Mouse (Mus musculus) midbrain, postnatal 0 days (tissue): ENCODE results near the gene Csnk2a1. TPM values are rescaled to one million over a fixed set of nuclear protein-coding genes. Genes with fewer than 3 reads are reported as not detected.

ENCODE experiments used
- ATAC-seq: fragments of 200-750 bp; cut with Nextera tagmentation; 2 replicates; pipeline ENCODE4 v1.8.0; 2017; ENCODE audit warnings: moderate number of reproducible peaks, mild to moderate bottlenecking, moderate TSS enrichment, moderate library complexity; ENCODE audit not compliant: low FRiP score
- DNase-seq: peaks from one replicate; pipeline ENCODE4 v3.0.0-alpha.2; 2015; ENCODE audit warnings: low spot score
- H3K27ac ChIP-seq: fragments of 300-500 bp; sonication (generic); 2 replicates; pipeline ENCODE4 v1.5.1; 2014; ENCODE audit warnings: low read depth, mild to moderate bottlenecking, low read length, mixed read lengths
- H3K27me3 ChIP-seq: fragments of 300-500 bp; sonication (generic); 2 replicates; pipeline ENCODE4 v1.6.1; 2014; ENCODE audit warnings: low read length, control low read depth, mixed read lengths; ENCODE audit not compliant: insufficient read depth
- H3K36me3 ChIP-seq: fragments of 300-500 bp; sonication (generic); 2 replicates; pipeline ENCODE4 v1.6.1; 2014; ENCODE audit warnings: low read length, control low read depth, mixed read lengths; ENCODE audit not compliant: insufficient read depth
- H3K4me1 ChIP-seq: fragments of 300-500 bp; sonication (generic); 2 replicates; pipeline ENCODE4 v1.6.1; 2014; ENCODE audit warnings: mild to moderate bottlenecking, control low read depth, antibody characterized with exemption, low read length, mixed read lengths; ENCODE audit not compliant: insufficient read depth
- H3K4me2 ChIP-seq: fragments of 300-500 bp; sonication (generic); 2 replicates; pipeline ENCODE4 v1.6.1; 2014; ENCODE audit warnings: low read depth, mild to moderate bottlenecking, low read length, mixed read lengths; ENCODE audit not compliant: poor library complexity, severe bottlenecking
- H3K4me3 ChIP-seq: fragments of 300-500 bp; sonication (generic); 2 replicates; pipeline ENCODE4 v1.5.1; 2014; ENCODE audit warnings: low read depth, mild to moderate bottlenecking, low read length, moderate library complexity
- H3K9ac ChIP-seq: fragments of 300-500 bp; sonication (generic); replicated peaks from 2 replicates; pipeline ENCODE4 v1.6.1; 2014; ENCODE audit warnings: mild to moderate bottlenecking, low read length, moderate library complexity, mixed read lengths; ENCODE audit not compliant: poor library complexity, severe bottlenecking
- H3K9me3 ChIP-seq: fragments of 300-500 bp; sonication (generic); 2 replicates; pipeline ENCODE4 v1.6.1; 2016; ENCODE audit warnings: low read length, control low read depth
- CTCF ChIP-seq: IDR thresholded peaks from 2 replicates; pipeline ENCODE4 v1.5.1; 2016; ENCODE audit warnings: antibody characterized with exemption, mild to moderate bottlenecking
- WGBS: fragments of 180-500 bp; shearing (Covaris S2); extraction: QIAGEN DNeasy Blood & Tissue Kit; methylation state at CpG from one replicate; pipeline ENCODE4 v1.1.7; 2014; 5-methylcytosine and 5-hydroxymethylcytosine counted together
- polyA plus RNA-seq: library from polyadenylated mRNA; unstranded; fragments of >200 nt; fragmentation: Nextera tagmentation; extraction: Ambion mirVana; gene quantifications from 2 replicates; pipeline ENCODE4 v1.2.1, GENCODE M21; 2015
- total RNA-seq: library from RNA; depleted of rRNA; stranded (reverse); fragments of >200 nt; gene quantifications from 2 replicates; pipeline ENCODE4 v1.2.3, GENCODE M21; 2014

The Csnk2a1 gene
- total and polyA plus RNA-seq, 2 experiments from 2014 or later, result 106 to 161 TPM

DNA sequence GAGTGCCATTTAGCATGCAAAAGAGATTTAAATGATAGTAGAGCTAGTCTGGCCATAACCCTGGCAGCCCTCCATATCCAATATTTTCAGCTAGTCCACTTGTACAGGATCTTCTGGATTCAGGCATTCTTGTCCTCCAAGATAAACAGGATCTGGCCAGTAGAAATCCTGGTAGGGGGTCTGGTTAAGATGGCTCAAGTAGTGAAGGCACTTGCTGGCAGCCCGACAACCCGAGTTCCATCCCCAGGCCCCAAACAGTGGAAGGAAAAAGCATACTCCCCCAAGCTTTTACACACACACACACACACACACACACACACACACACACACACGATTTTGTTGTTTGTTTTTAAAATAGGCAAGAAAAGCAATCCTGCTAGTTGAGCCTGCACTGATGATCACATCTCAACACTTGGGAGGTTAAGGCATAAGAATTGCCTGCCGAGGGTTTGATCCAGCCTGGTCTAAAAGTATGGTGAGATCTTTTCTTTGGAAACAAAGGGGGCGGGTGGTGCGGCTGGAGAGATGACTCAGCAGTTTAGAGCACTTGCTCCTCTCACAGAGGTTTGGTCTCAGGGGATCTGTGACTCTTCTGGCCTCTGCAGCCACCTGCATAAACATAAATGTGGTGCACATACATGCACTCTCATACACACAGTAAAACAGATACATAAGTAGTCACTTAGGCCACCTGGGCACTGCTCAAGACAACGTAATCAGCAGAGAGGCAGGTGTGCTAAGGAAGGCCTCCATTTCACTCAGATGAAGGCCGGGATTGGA lies 2.9 kb upstream of the Csnk2a1 start:
- Histone ChIP-seq H3K9me3 (no peaks in the 10 kb centered on the region), H3K27me3 (no peaks in the 10 kb centered on the region), H3K4me1 (peaks cover 7% of the 10 kb centered on the region; the same call in 1 of the 2 replicates), H3K4me2 (no peak overlapping the region), H3K27ac (no peak overlapping the region), H3K4me3 (no peak overlapping the region), H3K36me3 (no peaks in the 10 kb centered on the region), H3K9ac (no peak overlapping the region)
- WGBS, result 63% methylated on average over 8 of the region's 8 CpGs
- DNase-seq (no peak), ATAC-seq (no peak)
- TF ChIP-seq CTCF, result no peak

DNA sequence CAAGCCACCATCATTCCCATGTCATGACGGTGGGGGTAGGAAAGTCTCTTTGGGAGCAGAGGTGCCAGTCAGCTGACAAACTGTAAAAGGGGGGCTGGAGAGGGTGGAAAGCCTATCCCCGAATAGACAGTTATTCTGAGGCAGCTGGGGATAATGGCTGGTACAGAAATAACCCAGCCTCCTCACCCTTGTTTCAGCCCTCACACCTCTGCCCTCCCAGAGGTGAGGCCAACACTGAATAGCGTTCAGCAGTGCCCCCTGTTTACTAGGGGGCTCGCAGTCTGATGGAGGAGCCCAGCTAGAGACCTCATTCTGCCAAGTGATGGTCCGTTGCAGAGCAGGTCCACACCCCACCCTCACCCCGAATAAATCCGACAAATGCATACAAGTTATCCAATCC lies 1.1 kb upstream of the Csnk2a1 start:
- Histone ChIP-seq H3K4me3 (no peak overlapping the region), H3K36me3 (no peaks in the 10 kb centered on the region), H3K9me3 (no peaks in the 10 kb centered on the region), H3K4me2 (no peak overlapping the region), H3K27me3 (no peaks in the 10 kb centered on the region), H3K4me1 (peaks cover 7% of the 10 kb centered on the region; the same call in 1 of the 2 replicates), H3K9ac (no peak overlapping the region), H3K27ac (peak overlapping the region; percentile 98; the same call in 1 of the 2 replicates)
- TF ChIP-seq CTCF, result no peak
- no peak for ATAC-seq
- no peak for DNase-seq
- 77% methylated on average over 7 of the region's 7 CpGs for WGBS

DNA sequence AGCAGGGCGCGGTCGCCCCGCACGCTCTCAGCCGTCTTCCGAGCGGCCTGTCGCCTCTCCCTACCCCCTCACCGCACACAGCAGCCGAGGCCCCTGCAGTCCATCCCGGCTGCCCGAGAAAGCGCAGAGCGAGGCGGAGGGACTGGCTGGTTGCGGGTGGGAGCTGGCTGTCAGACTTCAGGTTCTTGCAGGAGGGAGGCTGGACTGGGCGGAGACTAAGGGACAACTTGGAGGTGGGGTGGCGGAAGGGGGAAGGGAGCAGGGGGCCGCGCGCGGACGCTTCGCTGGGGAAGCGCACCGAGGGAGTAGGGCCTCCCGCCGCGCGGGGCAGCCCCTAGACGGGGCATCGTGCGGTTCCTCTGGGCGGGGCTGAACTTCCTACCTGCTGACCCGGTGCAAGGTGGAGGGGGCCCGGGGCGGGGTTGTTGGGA lies 427 bp downstream of the Csnk2a1 start:
- no peak for TF ChIP-seq CTCF
- DNase-seq (peak; percentile 53), ATAC-seq (peak; percentile 79)
- Histone ChIP-seq H3K4me1 (peaks cover 7% of the 10 kb centered on the region; the same call in 1 of the 2 replicates), H3K4me3 (peak overlapping the region; percentile 97), H3K36me3 (no peaks in the 10 kb centered on the region), H3K27me3 (no peaks in the 10 kb centered on the region), H3K9me3 (no peaks in the 10 kb centered on the region), H3K9ac (peak overlapping the region; percentile 95), H3K4me2 (peak overlapping the region; percentile 66), H3K27ac (peak overlapping the region; percentile 98)
- under 1% methylated on average over 32 of the region's 38 CpGs for WGBS

DNA sequence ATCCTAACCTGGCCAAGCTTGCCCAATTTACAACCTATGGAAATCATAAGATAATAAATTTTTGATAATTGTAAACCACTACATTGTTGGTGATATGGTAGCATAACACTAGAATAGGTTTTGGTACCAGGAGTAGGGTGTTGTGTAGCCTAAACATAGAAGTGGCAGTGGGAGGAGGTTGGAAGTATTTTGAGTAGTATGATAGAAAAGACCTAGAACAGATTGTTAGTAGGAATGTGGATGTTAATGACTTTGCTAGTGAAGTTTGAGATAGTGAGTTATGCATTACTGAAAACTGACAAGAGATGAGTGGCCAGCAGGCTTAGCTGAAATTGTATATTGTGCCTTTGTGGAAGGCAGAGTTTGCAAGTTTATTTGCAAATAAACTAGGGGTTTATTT lies 3.4 kb downstream of the Csnk2a1 start:
- ATAC-seq, result no peak
- TF ChIP-seq CTCF, result no peak
- H3K4me2 ChIP-seq, result no peak overlapping the region

GRCm38 (mm10) chr2:152237926-152238325 lies 11.3 kb downstream of the Csnk2a1 start:
- no peak for TF ChIP-seq CTCF
- DNase-seq, result no peak
- 88% methylated on average over 1 of the region's 1 CpGs for WGBS
- Histone ChIP-seq H3K4me3 (no peak overlapping the region), H3K9me3 (no peaks in the 10 kb centered on the region), H3K36me3 (0 out of 2 replicates have a peak, but pooled peaks cover 4% of the 10 kb centered on the region), H3K4me1 (0 out of 2 replicates have a peak, but pooled peaks cover 4% of the 10 kb centered on the region), H3K4me2 (no peak overlapping the region), H3K27me3 (no peaks in the 10 kb centered on the region), H3K9ac (no peak overlapping the region), H3K27ac (no peak overlapping the region)
- no peak for ATAC-seq

More for the DNA sequence above, 3.4 kb downstream of the Csnk2a1 start:
- Histone ChIP-seq H3K27me3 (no peaks in the 10 kb centered on the region), H3K27ac (no peak overlapping the region), H3K4me1 (peaks cover 7% of the 10 kb centered on the region; the same call in 1 of the 2 replicates), H3K9ac (no peak overlapping the region), H3K4me3 (no peak overlapping the region), H3K36me3 (no peaks in the 10 kb centered on the region), H3K9me3 (no peaks in the 10 kb centered on the region)
- DNase-seq, result no peak

DNA sequence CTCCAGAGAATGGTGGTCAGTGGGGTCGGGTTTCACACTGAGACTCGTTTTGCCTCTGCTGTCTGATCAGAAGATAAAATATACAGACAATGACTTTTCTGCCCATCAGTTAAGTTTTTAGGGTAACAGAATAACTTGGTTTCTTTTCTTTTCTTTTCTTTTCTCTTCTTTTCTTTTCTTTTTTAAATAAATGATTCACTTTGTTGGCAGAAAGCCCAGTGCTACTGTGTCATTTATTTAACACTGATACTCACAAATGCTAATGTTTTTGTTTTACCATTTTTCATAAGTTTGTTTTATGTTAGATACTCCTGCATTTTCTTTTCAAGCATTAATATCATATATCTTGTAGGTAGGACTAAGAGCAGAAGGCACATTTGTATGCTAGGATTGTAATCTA lies 13.9 kb downstream of the Csnk2a1 start:
- Histone ChIP-seq H3K27me3 (no peaks in the 10 kb centered on the region), H3K36me3 (0 out of 2 replicates have a peak, but pooled peaks cover 4% of the 10 kb centered on the region), H3K9me3 (no peaks in the 10 kb centered on the region), H3K9ac (no peak overlapping the region), H3K4me3 (no peak overlapping the region), H3K4me1 (0 out of 2 replicates have a peak, but pooled peaks cover 4% of the 10 kb centered on the region), H3K4me2 (no peak overlapping the region), H3K27ac (no peak overlapping the region)
- ATAC-seq (no peak), DNase-seq (no peak)
- 51% methylated on average over 2 of the region's 2 CpGs for WGBS
- no peak for TF ChIP-seq CTCF
